Mouse (Mus musculus) heart, embryonic 11.5 days (tissue): Measurements from ENCODE around the gene Cul4a. TPM values are rescaled to one million over a fixed set of nuclear protein-coding genes. Genes with fewer than 3 reads are reported as not detected.
A peak's percentile ranks its signal among the peaks of the same experiment; 100 is the strongest.

Source experiments
- ATAC-seq: fragments of 200-750 bp; cut with Nextera tagmentation; replicated peaks from 2 replicates; pipeline ENCODE4 v1.8.0; 2017; ENCODE audit warnings: moderate library complexity; ENCODE audit not compliant: insufficient number of reproducible peaks, low FRiP score, low TSS enrichment
- H3K27ac ChIP-seq: fragments of 300-500 bp; sonication (generic); 2 replicates; pipeline ENCODE4 v1.5.1; 2014; ENCODE audit warnings: mild to moderate bottlenecking, low read depth, low read length
- H3K27me3 ChIP-seq: fragments of 300-500 bp; sonication (generic); 2 replicates; pipeline ENCODE4 v1.6.1; 2014; ENCODE audit warnings: mild to moderate bottlenecking, low read length, mixed read lengths; ENCODE audit not compliant: control insufficient read depth, insufficient read depth
- H3K36me3 ChIP-seq: fragments of 300-500 bp; sonication (generic); 2 replicates; pipeline ENCODE4 v1.6.1; 2014; ENCODE audit warnings: mild to moderate bottlenecking, low read length, moderate library complexity, mixed read lengths; ENCODE audit not compliant: control insufficient read depth, insufficient read depth
- H3K4me1 ChIP-seq: fragments of 300-500 bp; sonication (generic); 2 replicates; pipeline ENCODE4 v1.6.1; 2014; ENCODE audit warnings: low read length; ENCODE audit not compliant: control insufficient read depth, insufficient read depth
- H3K4me2 ChIP-seq: fragments of 300-500 bp; sonication (generic); 2 replicates; pipeline ENCODE4 v1.6.1; 2014; ENCODE audit warnings: mild to moderate bottlenecking, moderate library complexity
- H3K4me3 ChIP-seq: fragments of 300-500 bp; sonication (generic); 2 replicates; pipeline ENCODE4 v1.5.1; 2014; ENCODE audit warnings: low read depth, low read length
- H3K9ac ChIP-seq: fragments of 300-500 bp; sonication (generic); 2 replicates; pipeline ENCODE4 v1.6.1; 2014; ENCODE audit warnings: mild to moderate bottlenecking, low read depth, low read length, moderate library complexity
- H3K9me3 ChIP-seq: fragments of 300-500 bp; sonication (generic); replicated peaks from 2 replicates; pipeline ENCODE4 v1.6.1; 2016; ENCODE audit warnings: low read length; ENCODE audit not compliant: control insufficient read depth
- WGBS: fragments of 180-500 bp; shearing (Covaris S2); extraction: QIAGEN DNeasy Blood & Tissue Kit; methylation state at CpG from one replicate; pipeline ENCODE4 v1.1.7; 2014; ENCODE audit not compliant: insufficient replicate concordance; 5-methylcytosine and 5-hydroxymethylcytosine counted together
- microRNA counts: library from miRNA; unstranded; fragments of <30 nt; microRNA quantifications from one replicate; lab custom pipeline; 2015
- microRNA-seq: library from miRNA; unstranded; fragments of <30 nt; microRNA quantifications from one replicate; pipeline ENCODE4, GENCODE M21; 2016; ENCODE audit warnings: borderline number of aligned reads
- polyA plus RNA-seq: library from polyadenylated mRNA; unstranded; fragments of >200 nt; fragmentation: Nextera tagmentation; extraction: Ambion mirVana; gene quantifications from 2 replicates; pipeline ENCODE4 v1.2.1, GENCODE M21; 2014

Gene Cul4a
- polyA plus RNA-seq, 1 experiment from 2014 or later, result 111 TPM

GRCm38 (mm10) chr8:13188052-13188555 lies 82.7 kb downstream of the Cul4a start:
- Histone ChIP-seq H3K9me3 (no peaks in the 10 kb centered on the region), H3K27ac (no peak overlapping the region), H3K4me1 (no peaks in the 10 kb centered on the region), H3K4me3 (no peak overlapping the region), H3K27me3 (no peaks in the 10 kb centered on the region), H3K9ac (no peak overlapping the region), H3K36me3 (no peaks in the 10 kb centered on the region), H3K4me2 (no peak overlapping the region)
- WGBS, result 93% methylated on average over 13 of the region's 13 CpGs
- ATAC-seq, result no peak

DNA sequence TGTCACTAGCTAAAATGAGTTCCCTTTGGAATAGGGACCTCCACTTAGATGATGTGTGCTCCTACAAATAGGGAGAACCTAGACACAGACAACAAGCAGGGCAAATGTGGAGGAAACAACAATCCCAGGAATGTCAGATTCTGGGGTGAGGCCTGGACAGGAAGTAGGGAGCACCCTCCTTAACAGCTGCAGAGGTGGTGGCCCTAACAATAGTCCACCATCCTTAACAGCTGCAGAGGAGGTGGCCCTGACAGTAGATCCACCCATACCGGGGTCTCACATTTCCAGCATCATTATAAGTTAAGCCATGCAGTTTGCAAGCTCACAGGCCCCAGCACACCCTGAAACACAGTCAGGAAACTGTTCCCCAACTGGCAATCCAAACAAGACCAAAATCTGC lies 83.4 kb downstream of the Cul4a start:
- ATAC-seq, result no peak
- no peaks in the 10 kb centered on the region for H3K36me3 ChIP-seq
- WGBS, result 92% methylated on average over 1 of the region's 1 CpGs

GRCm38 (mm10) chr8:13190235-13190634 lies 84.8 kb downstream of the Cul4a start:
- H3K4me1 ChIP-seq, result no peaks in the 10 kb centered on the region
- H3K9ac ChIP-seq, result no peak overlapping the region
- no peak for ATAC-seq
- no peak overlapping the region for H3K27ac ChIP-seq
- no peak overlapping the region for H3K4me3 ChIP-seq
- H3K9me3 ChIP-seq, result no peaks in the 10 kb centered on the region
- H3K4me2 ChIP-seq, result no peak overlapping the region
- H3K36me3 ChIP-seq, result no peaks in the 10 kb centered on the region
- WGBS, result 92% methylated on average over 8 of the region's 8 CpGs
- no peaks in the 10 kb centered on the region for H3K27me3 ChIP-seq

More for the DNA sequence above, 83.4 kb downstream of the Cul4a start:
- Histone ChIP-seq H3K4me2 (no peak overlapping the region), H3K9me3 (no peaks in the 10 kb centered on the region), H3K4me3 (no peak overlapping the region), H3K27me3 (no peaks in the 10 kb centered on the region), H3K27ac (no peak overlapping the region), H3K9ac (no peak overlapping the region), H3K4me1 (no peaks in the 10 kb centered on the region)

- no peak overlapping the region for H3K9ac ChIP-seq
- H3K36me3 ChIP-seq, result no peaks in the 10 kb centered on the region
- H3K27me3 ChIP-seq, result peaks cover 5% of the 10 kb centered on the region; the same call in 1 of the 2 replicates
- WGBS, result 52% methylated on average over 10 of the region's 10 CpGs
- no peaks in the 10 kb centered on the region for H3K9me3 ChIP-seq
- no peak overlapping the region for H3K27ac ChIP-seq
- no peak for ATAC-seq
- H3K4me1 ChIP-seq, result 0 out of 2 replicates have a peak, but pooled peaks cover 6% of the 10 kb centered on the region
- no peak overlapping the region for H3K4me3 ChIP-seq
- no peak overlapping the region for H3K4me2 ChIP-seq
These were observed 89.4 kb downstream of the Cul4a start for GRCm38 (mm10) chr8:13194818-13195217.

DNA sequence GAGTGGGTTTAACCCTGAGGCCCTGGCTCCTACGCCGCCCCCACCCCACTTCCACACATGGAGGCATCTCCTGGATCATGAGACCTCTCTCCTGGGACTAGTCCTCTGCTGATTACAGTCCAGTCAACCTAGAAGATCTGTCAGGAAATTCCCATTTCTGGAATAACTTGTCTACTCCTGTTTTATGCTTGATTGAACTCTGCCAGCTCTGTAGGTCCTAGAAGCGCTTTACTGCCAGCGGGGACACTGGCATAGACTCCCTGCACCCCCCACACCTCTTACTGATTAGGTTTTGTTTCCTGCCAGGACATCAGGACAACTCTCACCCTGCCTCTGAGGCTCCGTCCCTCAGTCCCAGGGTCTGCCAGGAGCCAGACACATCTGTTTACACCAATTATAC lies 92.1 kb downstream of the Cul4a start:
- Histone ChIP-seq H3K27me3 (peaks cover 18% of the 10 kb centered on the region; the same call in 1 of the 2 replicates), H3K4me3 (no peak overlapping the region), H3K4me1 (0 out of 2 replicates have a peak, but pooled peaks cover 9% of the 10 kb centered on the region), H3K9me3 (no peaks in the 10 kb centered on the region), H3K9ac (no peak overlapping the region), H3K4me2 (no peak overlapping the region), H3K36me3 (no peaks in the 10 kb centered on the region), H3K27ac (no peak overlapping the region)
- 90% methylated on average over 5 of the region's 5 CpGs for WGBS
- ATAC-seq, result no peak

MicroRNA genes within 50 kb of the gene (microRNA counts, 519-probe panel; counts per million panel counts)
- microRNA mmu-miR-1968 (lab: Ali Mortazavi, UCI), result 32.2 counts per million

Small RNA genes within 50 kb of the gene (microRNA-seq; reads per million reads assigned to microRNA genes)
- 49.5 reads per million, percentile 58 among the genes with 10 or more reads in this experiment for gene Mir1968
- gene Mir7065, result not detected

Other genes with a start within 250 kb of the Cul4a start
- 8.8 and 11.3 TPM in 2 replicates for gene Mcf2l, start 231.8 kb upstream of the Cul4a start, polyA plus RNA-seq
- gene F7, start 79.6 kb upstream of the Cul4a start, polyA plus RNA-seq, result not detected in 2 replicates
- gene F10, start 68.3 kb upstream of the Cul4a start, polyA plus RNA-seq, result 2.3 TPM in 2 replicates
- gene Proz, start 44.7 kb upstream of the Cul4a start, polyA plus RNA-seq, result 0.50 and 0.56 TPM in 2 replicates
- 29.1 and 30.1 TPM in 2 replicates for gene Pcid2, start 162 bp upstream of the Cul4a start, polyA plus RNA-seq
- 334 and 393 TPM in 2 replicates for gene Lamp1, start 53.5 kb downstream of the Cul4a start, polyA plus RNA-seq
- gene Grtp1, start 95.0 kb downstream of the Cul4a start, polyA plus RNA-seq, result 28.2 and 30.6 TPM in 2 replicates
- 132 and 142 TPM in 2 replicates for gene Adprhl1, start 148.5 kb downstream of the Cul4a start, polyA plus RNA-seq
- gene Dcun1d2, start 182.5 kb downstream of the Cul4a start, polyA plus RNA-seq, result 27.0 and 27.2 TPM in 2 replicates
- gene Tmco3, start 182.6 kb downstream of the Cul4a start, polyA plus RNA-seq, result 34.4 and 39.3 TPM in 2 replicates
- gene Tfdp1, start 233.1 kb downstream of the Cul4a start, polyA plus RNA-seq, result 108 and 114 TPM in 2 replicates